Mouse (Mus musculus): ENCODE measurements at regions not wholly inside any gene's neighbourhood (a gene's known extent, or its start where the extent isn't known, plus 50 kb on each side); places are given as distances from the start of the nearest gene placed in this dataset.

DNA sequence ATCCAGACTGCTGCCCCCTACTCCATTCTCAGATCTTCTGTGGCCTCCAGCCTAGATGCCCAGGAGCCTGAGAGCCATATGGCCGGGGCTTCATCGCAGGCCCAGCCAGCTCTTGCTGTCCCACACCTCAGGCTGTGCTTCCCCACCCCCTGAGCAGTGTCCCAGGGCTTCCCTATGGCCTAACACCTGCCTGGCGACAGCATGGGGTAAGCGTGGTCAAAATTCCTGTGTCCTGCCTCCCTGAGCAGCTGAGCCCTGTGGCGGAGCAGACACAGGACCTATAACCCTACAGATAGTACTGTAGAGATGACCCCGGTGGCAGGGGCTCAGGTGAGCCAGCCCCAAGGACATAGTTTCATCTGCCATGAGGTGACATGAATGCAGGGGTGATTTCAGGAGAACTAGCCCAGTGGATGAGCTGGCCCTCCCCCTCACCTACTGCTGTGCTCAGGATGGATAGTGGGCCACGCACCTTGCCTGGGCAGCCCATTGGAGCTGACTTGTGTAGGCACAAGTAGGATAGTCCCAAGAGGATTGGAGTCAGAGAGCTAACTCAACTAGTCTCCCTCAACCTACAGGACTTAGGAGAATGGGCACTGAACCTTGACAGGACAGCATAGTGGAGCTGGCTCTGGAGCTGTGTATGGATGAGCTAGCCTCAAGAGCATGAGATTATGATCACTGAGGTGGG, 4816.9 kb downstream of the 9330182O14Rik start:
- no peak overlapping the region for H3K4me2 ChIP-seq (ENCODE audit: low read depth, low read length)
- WGBS = 88% methylated on average over 7 of the region's 7 CpGs

More for the DNA sequence above, 4816.9 kb downstream of the 9330182O14Rik start:
- Histone ChIP-seq H3K4me3 (ENCODE audit: low read length) (no peak overlapping the region), H3K36me3 (ENCODE audit: control insufficient read depth, insufficient read depth, low read length) (no peaks in the 10 kb centered on the region), H3K9me3 (ENCODE audit: control insufficient read depth, low read length) (no peaks in the 10 kb centered on the region), H3K27ac (ENCODE audit: low read length) (no peak overlapping the region), H3K27me3 (replicated peaks; ENCODE audit: control insufficient read depth, insufficient read depth, low read length) (no peaks in the 10 kb centered on the region), H3K9ac (ENCODE audit: low read depth, low read length) (no peak overlapping the region), H3K4me1 (ENCODE audit: control insufficient read depth, insufficient read depth, low read length) (no peaks in the 10 kb centered on the region)
- ATAC-seq = no peak
